Mouse (Mus musculus) MEL (cell line): Measurements from ENCODE around the gene Cacng1. TPM values are rescaled to one million over a fixed set of nuclear protein-coding genes. Genes with fewer than 3 reads are reported as not detected.

Source experiments
- DNase-seq: peaks from one replicate; pipeline ENCODE4 v3.0.0; 2011; ENCODE audit warnings: low read depth, low spot score
- H3K27ac ChIP-seq: 2 replicates; pipeline ENCODE4 v1.5.1; 2012; ENCODE audit warnings: low read depth, mild to moderate bottlenecking, control low read depth, low read length, moderate library complexity; ENCODE audit not compliant: control insufficient read depth
- H3K27me3 ChIP-seq, 2 experiments: fragments of 150-350 bp in 1 of 2; sonication (generic) in 1 of 2; 2 replicates each; pipeline ENCODE4 v1.6.1; 2012; ENCODE audit warnings: low read length in 2 of 2, mild to moderate bottlenecking in 2 of 2, improper control_type of control experiment in 1 of 2, moderate library complexity in 1 of 2; ENCODE audit not compliant: insufficient read depth in 2 of 2, control insufficient read depth in 1 of 2
- H3K36me3 ChIP-seq, 2 experiments: 2 replicates each; pipeline ENCODE4 v1.6.1; 2012 to 2014; ENCODE audit warnings: low read length in 2 of 2, improper control_type of control experiment in 1 of 2, inconsistent platforms in 1 of 2, mild to moderate bottlenecking in 1 of 2; ENCODE audit not compliant: insufficient read depth in 2 of 2, control insufficient read depth in 1 of 2
- H3K4me1 ChIP-seq, 2 experiments: fragments of 150-350 bp in 1 of 2; sonication (generic) in 1 of 2; 2 replicates each; pipeline ENCODE4 v1.6.1; 2012; ENCODE audit warnings: low read length in 2 of 2, improper control_type of control experiment in 1 of 2, mild to moderate bottlenecking in 1 of 2; ENCODE audit not compliant: insufficient read depth in 2 of 2, control insufficient read depth in 1 of 2
- H3K4me3 ChIP-seq, 2 experiments: fragments of 150-350 bp in 1 of 2; sonication (generic) in 1 of 2; 2 replicates each; pipeline ENCODE4 v1.5.1; 2012; ENCODE audit warnings: low read depth in 2 of 2, low read length in 2 of 2, mild to moderate bottlenecking in 2 of 2, moderate library complexity in 2 of 2, control low read depth in 1 of 2, improper control_type of control experiment in 1 of 2; ENCODE audit not compliant: control insufficient read depth in 1 of 2, insufficient read depth in 1 of 2
- H3K79me2 ChIP-seq: 2 replicates; pipeline ENCODE4 v1.6.1; 2012; ENCODE audit warnings: mild to moderate bottlenecking, low read length, moderate library complexity; ENCODE audit not compliant: control insufficient read depth, poor library complexity, insufficient read depth
- H3K9ac ChIP-seq: 2 replicates; pipeline ENCODE4 v1.6.1; 2012; ENCODE audit warnings: low read depth, mild to moderate bottlenecking, control low read depth, low read length, moderate library complexity; ENCODE audit not compliant: control insufficient read depth, poor library complexity, severe bottlenecking
- H3K9me3 ChIP-seq: fragments of 150-350 bp; sonication (generic); replicated peaks from 2 replicates; pipeline ENCODE4 v1.6.1; 2012; ENCODE audit warnings: mild to moderate bottlenecking, low read length, improper control_type of control experiment, moderate library complexity; ENCODE audit not compliant: insufficient read depth
- BHLHE40 ChIP-seq: IDR thresholded peaks from 2 replicates; pipeline ENCODE4 v1.6.1; 2012; ENCODE audit warnings: low read depth, mild to moderate bottlenecking, inconsistent platforms, low read length, improper control_type of control experiment, borderline replicate concordance
- CHD1 ChIP-seq: IDR thresholded peaks from 2 replicates; pipeline ENCODE4 v1.6.1; 2012; ENCODE audit warnings: low read depth, mild to moderate bottlenecking, inconsistent platforms, low read length, improper control_type of control experiment
- CTCF ChIP-seq, 3 experiments: IDR thresholded peaks in 2 of 3; conservative IDR thresholded peaks in 1 of 3; 2 replicates each; pipeline ENCODE4 v1.5.1; 2011 to 2012; ENCODE audit warnings: low read length in 3 of 3, low read depth in 2 of 3, mild to moderate bottlenecking in 2 of 3, improper control_type of control experiment in 1 of 3, inconsistent platforms in 1 of 3, mixed read lengths in 1 of 3, moderate library complexity in 1 of 3; ENCODE audit not compliant: control insufficient read depth in 1 of 3, insufficient read depth in 1 of 3, poor library complexity in 1 of 3, severe bottlenecking in 1 of 3
- ELF1 ChIP-seq: IDR thresholded peaks from 2 replicates; pipeline ENCODE4 v1.6.1; 2014; ENCODE audit warnings: low read depth, mild to moderate bottlenecking, inconsistent platforms, low read length, improper control_type of control experiment, moderate library complexity
- ETS1 ChIP-seq: IDR thresholded peaks from 2 replicates; pipeline ENCODE4 v1.6.1; 2012; ENCODE audit warnings: low read depth, mild to moderate bottlenecking, inconsistent platforms, low read length, improper control_type of control experiment, moderate library complexity
- HCFC1 ChIP-seq: IDR thresholded peaks from 2 replicates; pipeline ENCODE4 v1.6.1; 2012; ENCODE audit warnings: low read depth, mild to moderate bottlenecking, inconsistent platforms, low read length, improper control_type of control experiment, moderate library complexity
- JUND ChIP-seq: IDR thresholded peaks from 2 replicates; pipeline ENCODE4 v1.6.1; 2011; ENCODE audit warnings: low read depth, mild to moderate bottlenecking, improper control_type of control experiment, low read length
- KAT2A ChIP-seq: conservative IDR thresholded peaks from 2 replicates; pipeline ENCODE4 v1.6.1; 2012; ENCODE audit warnings: low read depth, low read length, improper control_type of control experiment, inconsistent platforms
- MAX ChIP-seq: IDR thresholded peaks from 2 replicates; pipeline ENCODE4 v1.6.1; 2011; ENCODE audit warnings: low read length, improper control_type of control experiment
- MAZ ChIP-seq: IDR thresholded peaks from 2 replicates; pipeline ENCODE4 v1.6.1; 2012; ENCODE audit warnings: low read depth, mild to moderate bottlenecking, inconsistent platforms, low read length, improper control_type of control experiment
- MXI1 ChIP-seq: IDR thresholded peaks from 2 replicates; pipeline ENCODE4 v1.6.1; 2011; ENCODE audit warnings: mild to moderate bottlenecking, low read depth, low read length, improper control_type of control experiment
- MYB ChIP-seq: IDR thresholded peaks from 2 replicates; pipeline ENCODE4 v1.6.1; 2011; ENCODE audit warnings: mild to moderate bottlenecking, low read depth, low read length, improper control_type of control experiment
- POLR2AphosphoS5 ChIP-seq: IDR thresholded peaks from 2 replicates; pipeline ENCODE4 v1.6.1; 2012; ENCODE audit warnings: low read depth, borderline replicate concordance, mild to moderate bottlenecking, inconsistent platforms, low read length, moderate library complexity, mixed read lengths
- RAD21 ChIP-seq: IDR thresholded peaks from 2 replicates; pipeline ENCODE4 v1.6.1; 2011; ENCODE audit warnings: mild to moderate bottlenecking, low read depth, low read length, improper control_type of control experiment
- TCF12 ChIP-seq: IDR thresholded peaks from 2 replicates; pipeline ENCODE4 v1.6.1; 2014; ENCODE audit warnings: low read depth, mild to moderate bottlenecking, inconsistent platforms, low read length, improper control_type of control experiment, moderate library complexity
- USF1 ChIP-seq: IDR thresholded peaks from 2 replicates; pipeline ENCODE4 v1.6.1; 2014; ENCODE audit warnings: low read depth, mild to moderate bottlenecking, inconsistent platforms, low read length, improper control_type of control experiment, moderate library complexity
- ZC3H11A ChIP-seq: IDR thresholded peaks from 2 replicates; pipeline ENCODE4 v1.6.1; 2012; ENCODE audit warnings: low read depth, mild to moderate bottlenecking, inconsistent platforms, low read length, improper control_type of control experiment
- ZMIZ1 ChIP-seq: IDR thresholded peaks from 2 replicates; pipeline ENCODE4 v1.6.1; 2012; ENCODE audit warnings: low read depth, mild to moderate bottlenecking, inconsistent platforms, low read length, improper control_type of control experiment, moderate library complexity
- polyA plus RNA-seq, 2 experiments: library from polyadenylated mRNA; stranded (reverse) in 1 of 2; unstranded in 1 of 2; fragments of >175 nt in 1 of 2; fragments of >200 nt in 1 of 2; gene quantifications; 2 replicates each; pipeline versions ENCODE4 v1.2.1 to v1.2.4; 2012; ENCODE audit warnings: low replicate concordance in 2 of 2, low read depth in 1 of 2; ENCODE audit not compliant: insufficient read length in 2 of 2, insufficient read depth in 1 of 2, missing spikeins in 1 of 2
- total RNA-seq: library from RNA; depleted of rRNA; stranded (reverse); fragments of 300-350 nt; gene quantifications from 2 replicates; pipeline ENCODE4 v1.2.3, GENCODE M21; 2012

Gene Cacng1
- total and polyA plus RNA-seq, 3 experiments, result not detected

- Histone ChIP-seq H3K27me3 (no peaks in the 10 kb centered on the region), H3K9ac (no peak overlapping the region), H3K4me1 (no peaks in the 10 kb centered on the region), H3K27ac (no peak overlapping the region), H3K9me3 (no peaks in the 10 kb centered on the region), H3K4me3 (no peak overlapping the region), H3K79me2 (no peaks in the 10 kb centered on the region), H3K36me3 (peaks cover 0 to 13% of the 10 kb centered on the region in 2 experiments; a peak in 2 of 4 replicates)
- no peak for DNase-seq
- TF ChIP-seq BHLHE40, result no peak
These were observed 55.9 kb downstream of the Cacng1 start for GRCm38 (mm10) chr11:107660452-107660851.

DNA sequence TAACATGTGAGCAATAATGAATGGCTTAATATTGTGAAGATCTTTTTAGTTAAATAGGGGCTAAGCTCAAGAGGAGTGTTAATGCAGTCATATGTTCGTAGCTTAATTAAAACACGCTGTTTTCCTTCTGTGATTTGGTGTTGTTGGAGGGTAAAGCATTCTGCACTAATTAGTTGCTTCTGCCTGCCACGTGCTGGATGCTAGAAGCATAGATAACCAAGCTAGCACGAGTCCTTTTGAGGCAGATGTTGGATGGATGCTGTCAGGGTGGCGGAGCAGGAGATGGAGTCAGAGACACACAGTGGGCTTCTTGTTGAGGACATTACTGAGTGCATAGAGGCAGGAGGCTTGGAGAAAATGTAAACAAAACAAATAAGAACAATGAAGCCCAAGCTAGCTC, 59.2 kb downstream of the Cacng1 start:
- H3K4me3 ChIP-seq, result no peak overlapping the region
- no peak for DNase-seq
- H3K4me1 ChIP-seq, result no peaks in the 10 kb centered on the region
- TF ChIP-seq ELF1 (no peak), HCFC1 (no peak), RAD21 (no peak), ETS1 (no peak), CHD1 (no peak), MXI1 (no peak), USF1 (no peak), POLR2AphosphoS5 (no peak), MAZ (no peak), MAX (no peak), MYB (no peak), JUND (no peak), KAT2A (no peak), ZMIZ1 (no peak), TCF12 (no peak), ZC3H11A (no peak), CTCF (IDR thresholded peaks at IDR 0.05 in 2 of 3, conservative IDR thresholded peaks at IDR 0.05 in 1 of 3; ENCODE audit: control insufficient read depth in 1 of 3, insufficient read depth in 1 of 3, low read depth in 2 of 3, low read length in 3 of 3, poor library complexity in 1 of 3, severe bottlenecking in 1 of 3) (no peak)
- peaks cover 0 to 8% of the 10 kb centered on the region in 2 experiments; a peak in 2 of 4 replicates for H3K36me3 ChIP-seq
- H3K27me3 ChIP-seq, result no peaks in the 10 kb centered on the region
- H3K9me3 ChIP-seq, result no peaks in the 10 kb centered on the region
- no peak overlapping the region for H3K9ac ChIP-seq
- H3K27ac ChIP-seq, result no peak overlapping the region
- H3K79me2 ChIP-seq, result no peaks in the 10 kb centered on the region
